Mouse (Mus musculus) G1E (cell line): ENCODE results near the gene Tent4b.

ENCODE experiments used
- CTCF ChIP-seq: IDR thresholded peaks from 2 replicates; pipeline ENCODE4 v1.5.1; 2012; ENCODE audit warnings: low read depth, low read length, inconsistent platforms, mixed read lengths
- GATA1 ChIP-seq: IDR thresholded peaks from 2 replicates; pipeline ENCODE4 v1.6.1; 2012; ENCODE audit warnings: borderline replicate concordance, low read length, inconsistent platforms, mixed read lengths
- GATA2 ChIP-seq: IDR thresholded peaks from 2 replicates; pipeline ENCODE4 v1.6.1; 2012; ENCODE audit warnings: low read depth, low read length, inconsistent platforms, borderline replicate concordance
- POLR2AphosphoS5 ChIP-seq: IDR thresholded peaks from 2 replicates; pipeline ENCODE4 v1.6.1; 2012; ENCODE audit warnings: low read depth, low read length, inconsistent platforms; ENCODE audit not compliant: insufficient replicate concordance
- TAL1 ChIP-seq: conservative IDR thresholded peaks from 2 replicates; pipeline ENCODE4 v1.6.1; 2012; ENCODE audit warnings: low read depth, low read length, inconsistent platforms, mixed read lengths

DNA sequence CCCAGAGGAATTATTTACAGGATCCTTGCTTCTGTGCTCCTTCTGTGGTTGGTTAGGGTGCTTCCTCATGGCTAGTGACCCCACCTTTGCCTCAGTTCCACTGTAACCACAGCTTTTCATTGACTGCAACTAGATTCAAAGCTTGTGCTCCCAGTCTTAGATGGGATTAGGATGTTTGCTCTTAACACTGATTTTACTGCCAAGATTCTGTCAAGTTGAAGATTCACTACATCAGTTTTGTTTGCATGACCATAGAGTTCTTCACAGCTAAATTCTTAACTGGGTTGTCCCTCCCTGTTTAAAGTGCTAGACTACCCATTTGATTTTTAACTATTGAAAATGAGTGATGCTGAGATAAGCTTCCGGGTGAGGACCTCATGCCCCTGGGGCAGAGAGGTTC is 29.3 kb downstream of the Tent4b start:
- no peak for TF ChIP-seq CTCF
- TF ChIP-seq POLR2AphosphoS5: no peak
- no peak for TF ChIP-seq GATA2
- no peak for TF ChIP-seq TAL1
- no peak for TF ChIP-seq GATA1
